Comparison of ENCODE assay signal across 9 mouse cellular contexts in genomic region chr3:82362452-82362851, GRCm38 (mm10). TPM values are rescaled to one million over a fixed set of nuclear protein-coding genes. Genes with fewer than 3 reads are reported as not detected.
DNase-seq lines count a peak whose midpoint lies in the region; ATAC-seq and TF ChIP-seq lines count a peak whose summit lies in the region.
"Had no signal": no experiment of that assay in that cellular context is flagged by ENCODE, and none has a peak within 500 bp of the region (broad histone marks: within the 10 kb centered on the region; RNA-seq: fewer than 3 reads in every experiment).

No protein-coding gene starts in this region.

- TF ChIP-seq EP300 in heart, postnatal 0 days (IDR thresholded peaks at IDR 0.05; ENCODE audit: low read depth) = no peak

- 17% methylated on average over 4 of the region's 4 CpGs for WGBS in heart, postnatal 0 days
- WGBS in heart, embryonic 10.5 days = 18% methylated on average over 4 of the region's 4 CpGs
- WGBS in spleen, adult 2 months = 10% methylated on average over 4 of the region's 4 CpGs

- peak; percentile 59 for TF ChIP-seq CTCF in heart, postnatal 0 days (IDR thresholded peaks at IDR 0.05; ENCODE audit: low read depth)
- peak; percentile 20; the same call in 1 of the 2 replicates for TF ChIP-seq CTCF in spleen, adult 2 months (IDR thresholded peaks at IDR 0.05; ENCODE audit: extremely low read depth, insufficient read depth, insufficient read length, insufficient replicate concordance)

- no peaks in the 10 kb centered on the region for H3K9me3 ChIP-seq in heart, postnatal 0 days (replicated peaks; ENCODE audit: control insufficient read depth, low read length)
- no peaks in the 10 kb centered on the region for H3K9me3 ChIP-seq in heart, embryonic 10.5 days
- H3K9me3 ChIP-seq: stomach, embryonic 15.5 days had no signal

- no peak overlapping the region for H3K9ac ChIP-seq in heart, postnatal 0 days (replicated peaks; ENCODE audit: low read depth, low read length)
- H3K9ac ChIP-seq: stomach, embryonic 15.5 days had no signal

- no peak overlapping the region for H3K27ac ChIP-seq in heart, postnatal 0 days (ENCODE audit: low read depth)
- H3K27ac ChIP-seq in heart, embryonic 10.5 days = no peak overlapping the region
- no peak overlapping the region for H3K27ac ChIP-seq in spleen, adult 2 months (ENCODE audit: insufficient read depth, low read length)
- H3K27ac ChIP-seq: stomach, embryonic 15.5 days had no signal

- no peak overlapping the region for H3K4me2 ChIP-seq in heart, postnatal 0 days (ENCODE audit: low read depth, low read length)
- H3K4me2 ChIP-seq: stomach, embryonic 15.5 days had no signal

- peaks cover 4% of the 10 kb centered on the region; the same call in 1 of the 2 replicates for H3K4me1 ChIP-seq in heart, postnatal 0 days (ENCODE audit: control insufficient read depth, insufficient read depth)
- no peaks in the 10 kb centered on the region for H3K4me1 ChIP-seq in heart, embryonic 10.5 days
- peaks cover 5% of the 10 kb centered on the region; the same call in 1 of the 2 replicates for H3K4me1 ChIP-seq in spleen, adult 2 months (ENCODE audit: control insufficient read depth, insufficient read depth, insufficient read length)
- H3K4me1 ChIP-seq: stomach, embryonic 15.5 days had no signal

- H3K27me3 ChIP-seq in heart, postnatal 0 days (ENCODE audit: control insufficient read depth, insufficient read depth, low read length) = no peaks in the 10 kb centered on the region
- H3K27me3 ChIP-seq in heart, embryonic 10.5 days (ENCODE audit: insufficient read depth, poor library complexity, severe bottlenecking) = no peaks in the 10 kb centered on the region
- H3K27me3 ChIP-seq in spleen, adult 2 months (ENCODE audit: control insufficient read depth, insufficient read depth, low read length) = no peaks in the 10 kb centered on the region
- H3K27me3 ChIP-seq: stomach, embryonic 15.5 days had no signal

- ATAC-seq in heart, postnatal 0 days (ENCODE audit: insufficient read depth, low read depth) = no peak
- ATAC-seq in granulocyte monocyte progenitor cell, adult 5-6 weeks (replicated peaks; ENCODE audit: poor library complexity, severe bottlenecking) = peak; percentile 62

- no peaks in the 10 kb centered on the region for H3K36me3 ChIP-seq in heart, postnatal 0 days (replicated peaks; ENCODE audit: control insufficient read depth, insufficient read depth, low read length)
- 0 out of 2 replicates have a peak, but pooled peaks cover 3% of the 10 kb centered on the region for H3K36me3 ChIP-seq in heart, embryonic 10.5 days
- H3K36me3 ChIP-seq in spleen, adult 2 months (ENCODE audit: control insufficient read depth, insufficient read depth, low read length) = no peaks in the 10 kb centered on the region
- H3K36me3 ChIP-seq: stomach, embryonic 15.5 days had no signal

- no peak overlapping the region for H3K4me3 ChIP-seq in heart, postnatal 0 days (ENCODE audit: low read depth, low read length)
- no peak overlapping the region for H3K4me3 ChIP-seq in heart, embryonic 10.5 days
- no peak overlapping the region for H3K4me3 ChIP-seq in spleen, adult 2 months (ENCODE audit: extremely low read depth, insufficient read depth, insufficient read length)
- H3K4me3 ChIP-seq: stomach, embryonic 15.5 days had no signal

- no peak for TF ChIP-seq POLR2A in spleen, adult 2 months (IDR thresholded peaks at IDR 0.05; ENCODE audit: low read depth, low read length)

- DNase-seq in heart, postnatal 0 days (ENCODE audit: low spot score) = no peak
- DNase-seq in heart, embryonic 10.5 days (ENCODE audit: low spot score) = no peak
- no peak for DNase-seq in spleen, adult 2 months (ENCODE audit: low read depth in 1 of 2, low spot score in 2 of 2)
- DNase-seq in spleen, adult 18-20 months = no peak
- DNase-seq in thymus, postnatal 25 days = peak; percentile 9
- no peak for DNase-seq in urinary bladder, postnatal 10 days (ENCODE audit: low spot score)
- no peak for DNase-seq in c-Kit-positive CD71-positive TER-119-positive erythroid progenitor cells, embryonic 14.5 days (ENCODE audit: low spot score)

RNA-seq across cellular contexts. Expression of gene Map9, which starts 4.6 kb away (rescaled TPM):
- total RNA-seq in heart, postnatal 0 days (2014; rRNA removed; ENCODE audit: low replicate concordance) = 1.8 and 3.7 TPM in 2 replicates
- 4.3 TPM in 2 replicates for polyA plus RNA-seq in heart, postnatal 0 days (2015; fragmentation: Nextera tagmentation; extraction: Ambion mirVana)
- 4.9 and 5.3 TPM in 2 replicates for polyA plus RNA-seq in heart, embryonic 10.5 days (2016; fragmentation: Nextera tagmentation; extraction: Ambion mirVana)
- 0.06 and 0.08 TPM in 2 replicates for polyA plus RNA-seq in spleen, adult 2 months (2012; rRNA removed)
- total RNA-seq in granulocyte monocyte progenitor cell, adult 5-6 weeks (2014; fragmentation: Nextera tagmentation) = 0.49 and 0.52 TPM in 2 replicates
- 1.9 and 13.8 TPM in 2 replicates for total RNA-seq in granulocyte monocyte progenitor cell, adult 5-6 weeks (2017)
